Mouse (Mus musculus) liver, embryonic 14.5 days (tissue): ENCODE measurements around the gene Dnah3. TPM values are rescaled to one million over a fixed set of nuclear protein-coding genes. Genes with fewer than 3 reads are reported as not detected.
A peak's percentile ranks its signal among the peaks of the same experiment; 100 is the strongest.

ENCODE experiments used
- ATAC-seq: fragments of 200-750 bp; cut with Nextera tagmentation; 2 replicates; pipeline ENCODE4 v1.8.0; 2017; ENCODE audit warnings: moderate number of reproducible peaks, mild to moderate bottlenecking, moderate library complexity; ENCODE audit not compliant: insufficient read depth
- DNase-seq, 3 experiments: peaks; one replicate each; pipeline ENCODE4 v3.0.0-alpha.2; 2012 to 2013; ENCODE audit warnings: low read depth in 3 of 3, low spot score in 3 of 3
- H3K27ac ChIP-seq: fragments of 300-500 bp; sonication (generic); 2 replicates; pipeline ENCODE4 v1.5.1; 2014; ENCODE audit warnings: moderate library complexity, mild to moderate bottlenecking, control low read depth, inconsistent platforms
- H3K27me3 ChIP-seq: fragments of 300-500 bp; sonication (generic); 2 replicates; pipeline ENCODE4 v1.6.1; 2014; ENCODE audit warnings: mild to moderate bottlenecking, low read length, moderate library complexity; ENCODE audit not compliant: control insufficient read depth, insufficient read depth
- H3K36me3 ChIP-seq: fragments of 300-500 bp; sonication (generic); replicated peaks from 2 replicates; pipeline ENCODE4 v1.6.1; 2014; ENCODE audit warnings: low read depth; ENCODE audit not compliant: control insufficient read depth, insufficient read depth
- H3K4me1 ChIP-seq, 2 experiments: fragments of 200-500 bp in 1 of 2; fragments of 300-500 bp in 1 of 2; sonication (generic) in 1 of 2; replicated peaks; 2 replicates each; pipeline ENCODE4 v1.6.1; 2012 to 2014; ENCODE audit warnings: antibody characterized with exemption in 1 of 2, inconsistent platforms in 1 of 2, low read length in 1 of 2; ENCODE audit not compliant: control insufficient read depth in 2 of 2, insufficient read depth in 2 of 2
- H3K4me2 ChIP-seq: fragments of 300-500 bp; sonication (generic); 2 replicates; pipeline ENCODE4 v1.6.1; 2014; ENCODE audit warnings: low read depth, mild to moderate bottlenecking, control low read depth, moderate library complexity
- H3K4me3 ChIP-seq, 2 experiments: fragments of 200-500 bp in 1 of 2; fragments of 300-500 bp in 1 of 2; sonication (generic) in 1 of 2; 2 replicates each; pipeline ENCODE4 v1.5.1; 2012 to 2014; ENCODE audit warnings: low read depth in 2 of 2, low read length in 2 of 2, mild to moderate bottlenecking in 2 of 2, control low read depth in 1 of 2, inconsistent platforms in 1 of 2, moderate library complexity in 1 of 2; ENCODE audit not compliant: insufficient read depth in 1 of 2
- H3K9ac ChIP-seq: fragments of 300-500 bp; sonication (generic); replicated peaks from 2 replicates; pipeline ENCODE4 v1.6.1; 2014; ENCODE audit warnings: mild to moderate bottlenecking, control low read depth, moderate library complexity
- H3K9me3 ChIP-seq: fragments of 300-500 bp; sonication (generic); 2 replicates; pipeline ENCODE4 v1.6.1; 2016; ENCODE audit warnings: low read length, mixed read lengths; ENCODE audit not compliant: control insufficient read depth
- CTCF ChIP-seq: IDR thresholded peaks from 2 replicates; pipeline ENCODE4 v1.5.1; 2016; ENCODE audit warnings: antibody characterized with exemption, low read depth, control low read depth
- EP300 ChIP-seq: IDR thresholded peaks from 2 replicates; pipeline ENCODE4 v1.6.1; 2016; ENCODE audit warnings: antibody characterized with exemption, low read depth
- WGBS: fragments of 180-500 bp; shearing (Covaris S2); extraction: QIAGEN DNeasy Blood & Tissue Kit; methylation state at CpG from one replicate; pipeline ENCODE4 v1.1.7; 2014; ENCODE audit not compliant: insufficient replicate concordance; 5-methylcytosine and 5-hydroxymethylcytosine counted together
- polyA plus RNA-seq, 2 experiments: library from polyadenylated mRNA; depleted of rRNA in 1 of 2; stranded (reverse) in 1 of 2; unstranded in 1 of 2; fragments of >200 nt; fragmentation: Nextera tagmentation in 1 of 2; extraction: Ambion mirVana in 1 of 2; gene quantifications; 2 replicates each; pipeline versions ENCODE4 v1.2.1 to v1.2.3; 2012 to 2014

Gene Dnah3
- polyA plus RNA-seq, 2 experiments = not detected

GRCm38 (mm10) chr7:119895639-119896512 is 199.2 kb downstream of the Dnah3 start, which contains the start of the genes Lyrm1 and Dcun1d3:
Gene Lyrm1 (plus strand): TSS chr7:119895861.
Gene Dcun1d3 (minus strand): TSS chr7:119896298.
- ATAC-seq (peak; percentile 98), DNase-seq (peak; percentile 89 to 93 (median 91))
- H3K27ac ChIP-seq = peak within 1 kb of the TSS; percentile 42
- H3K9me3 ChIP-seq = no peaks in the 10 kb centered on the region
- peaks cover 16 to 20% of the 10 kb centered on the region in 2 experiments for H3K4me1 ChIP-seq
- H3K9ac ChIP-seq = peak within 1 kb of the TSS; percentile 83
- TF ChIP-seq CTCF (no peak), EP300 (no peak)
- H3K4me3 ChIP-seq = peak within 1 kb of the TSS; percentile 83 to 84
- peak within 1 kb of the TSS; percentile 84 for H3K4me2 ChIP-seq
- under 1% methylated on average over 63 of the region's 63 CpGs for WGBS
- no peaks in the 10 kb centered on the region for H3K27me3 ChIP-seq
- no peaks in the 10 kb centered on the region for H3K36me3 ChIP-seq

GRCm38 (mm10) chr7:119894818-119895544 is 200.1 kb downstream of the Dnah3 start:
- DNase-seq (no peak), ATAC-seq (peak; percentile 32)
- Histone ChIP-seq H3K4me1 (peaks cover 16 to 20% of the 10 kb centered on the region in 2 experiments), H3K9me3 (no peaks in the 10 kb centered on the region), H3K27me3 (no peaks in the 10 kb centered on the region), H3K4me2 (peak overlapping the region; percentile 84), H3K27ac (no peak overlapping the region), H3K36me3 (no peaks in the 10 kb centered on the region), H3K4me3 (peak overlapping the region; percentile 83 to 84), H3K9ac (peak overlapping the region; percentile 83)
- TF ChIP-seq EP300 (no peak), CTCF (no peak)
- WGBS = under 1% methylated on average over 15 of the region's 15 CpGs

GRCm38 (mm10) chr7:119892742-119893141 is 202.3 kb downstream of the Dnah3 start:
- H3K4me1 ChIP-seq = peaks cover 16 to 19% of the 10 kb centered on the region in 2 experiments
- no peak overlapping the region for H3K4me2 ChIP-seq
- no peaks in the 10 kb centered on the region for H3K9me3 ChIP-seq
- no peak overlapping the region for H3K4me3 ChIP-seq
- H3K9ac ChIP-seq = no peak overlapping the region
- H3K27ac ChIP-seq = no peak overlapping the region
- 52% methylated on average over 4 of the region's 4 CpGs for WGBS
- H3K27me3 ChIP-seq = no peaks in the 10 kb centered on the region
- TF ChIP-seq EP300 (no peak), CTCF (no peak)
- no peak for ATAC-seq
- DNase-seq = no peak
- no peaks in the 10 kb centered on the region for H3K36me3 ChIP-seq

GRCm38 (mm10) chr7:119892198-119892597 is 202.9 kb downstream of the Dnah3 start:
- Histone ChIP-seq H3K4me3 (no peak overlapping the region), H3K4me2 (no peak overlapping the region), H3K9ac (no peak overlapping the region), H3K27me3 (no peaks in the 10 kb centered on the region), H3K9me3 (no peaks in the 10 kb centered on the region), H3K4me1 (peaks cover 10 to 13% of the 10 kb centered on the region in 2 experiments), H3K36me3 (no peaks in the 10 kb centered on the region), H3K27ac (no peak overlapping the region)
- WGBS = 69% methylated on average over 1 of the region's 1 CpGs
- no peak for TF ChIP-seq EP300
- ATAC-seq = no peak
- no peak for DNase-seq

GRCm38 (mm10) chr7:119887887-119888286 is 207.2 kb downstream of the Dnah3 start:
- no peaks in the 10 kb centered on the region for H3K9me3 ChIP-seq
- no peak for TF ChIP-seq EP300
- no peak for TF ChIP-seq CTCF
- no peak overlapping the region for H3K4me2 ChIP-seq
- H3K4me1 ChIP-seq = no peaks in the 10 kb centered on the region
- DNase-seq = no peak
- H3K9ac ChIP-seq = no peak overlapping the region
- ATAC-seq = no peak
- no peak overlapping the region for H3K4me3 ChIP-seq
- no peaks in the 10 kb centered on the region for H3K27me3 ChIP-seq
- no peaks in the 10 kb centered on the region for H3K36me3 ChIP-seq
- H3K27ac ChIP-seq = no peak overlapping the region
- whole genome bisulfite sequencing = 65% methylated on average over 4 of the region's 4 CpGs
